Mouse (Mus musculus): ENCODE measurements around the gene Clasp2. TPM values are rescaled to one million over a fixed set of nuclear protein-coding genes. Genes with fewer than 3 reads are reported as not detected.
"Not testable (repeated sequence)": the region's sequence is repeated elsewhere in the genome, so short reads cannot be mapped to it uniquely, and the experiment has no call there.

Clasp2 gene
- total RNA-seq, 2 experiments from 2014 or later, result 306 to 307 TPM

GRCm38 (mm10) chr9:113749356-113749755 is 8.1 kb downstream of the Clasp2 start:
- intact Hi-C loops (cut with DNase I), result no loop called here
- DNase-seq, result no peak

DNA sequence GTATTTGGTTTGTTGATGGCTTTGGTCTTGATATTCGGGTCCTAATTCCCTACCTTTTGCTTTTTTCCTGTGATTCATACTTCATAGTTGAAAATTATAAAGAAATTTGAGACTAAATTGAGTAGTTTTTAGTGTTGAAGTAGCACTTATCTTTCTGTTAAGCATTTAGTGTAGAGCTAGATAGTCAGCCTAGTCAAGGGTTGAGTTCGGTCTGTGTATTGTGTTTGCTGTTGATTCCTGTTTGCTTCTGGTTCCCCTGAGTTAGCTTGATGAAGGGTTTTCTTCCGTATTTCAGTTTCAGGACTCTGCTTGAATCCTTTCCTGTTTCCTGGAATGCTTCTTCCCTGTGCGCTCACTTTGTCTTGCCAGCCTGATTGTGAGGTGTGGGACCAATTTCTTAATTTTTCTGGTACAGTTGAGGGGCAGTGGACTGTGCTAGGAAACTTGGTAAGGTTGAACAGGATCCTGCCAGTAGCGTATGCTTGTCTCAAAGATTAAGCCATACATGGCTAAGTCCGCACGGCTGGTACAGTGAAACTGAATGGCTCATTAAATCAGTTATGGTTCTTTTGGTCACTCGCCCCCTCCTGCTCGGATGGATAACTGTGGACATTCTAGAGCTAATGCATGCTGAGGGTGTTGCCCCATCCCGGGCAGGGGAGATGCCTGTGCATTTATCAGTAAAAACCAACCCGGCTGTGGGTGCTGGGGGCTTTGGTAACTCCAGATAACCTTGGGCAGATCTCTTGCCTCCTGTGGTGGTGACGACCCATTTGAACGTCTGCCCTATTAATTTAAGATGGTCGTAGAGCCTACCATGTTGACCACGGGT is 14.8 kb downstream of the Clasp2 start:
- intact Hi-C loops (cut with DNase I), result no loop called here
- DNase-seq, result no peak

GRCm38 (mm10) chr9:113758472-113758871 is 17.2 kb downstream of the Clasp2 start:
- intact Hi-C loops (cut with DNase I), result no loop called here
- no peak for DNase-seq

DNA sequence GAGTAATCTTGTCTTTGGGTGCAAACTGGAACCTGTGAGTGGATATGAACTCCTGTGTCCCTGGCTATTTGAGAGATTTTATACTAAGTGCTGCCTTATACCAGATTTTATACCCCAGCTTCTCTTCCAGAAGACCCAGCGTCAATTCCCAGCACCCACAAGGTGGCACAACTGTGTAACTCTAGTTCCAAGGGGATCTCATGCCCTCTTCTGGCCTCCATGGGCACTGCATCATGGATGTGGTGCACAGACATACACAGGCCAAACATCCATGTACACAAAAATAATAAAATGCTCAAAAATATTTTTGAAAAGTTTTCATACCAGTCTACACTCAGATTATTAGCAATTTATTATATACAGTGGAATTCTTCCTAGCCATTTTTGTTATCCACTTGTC is 18.4 kb downstream of the Clasp2 start:
- intact Hi-C loops (cut with DNase I), result no loop called here
- no peak for DNase-seq

GRCm38 (mm10) chr9:113762389-113762788 is 21.1 kb downstream of the Clasp2 start:
- intact Hi-C loops (cut with DNase I), result no loop called here
- DNase-seq, result no peak

DNA sequence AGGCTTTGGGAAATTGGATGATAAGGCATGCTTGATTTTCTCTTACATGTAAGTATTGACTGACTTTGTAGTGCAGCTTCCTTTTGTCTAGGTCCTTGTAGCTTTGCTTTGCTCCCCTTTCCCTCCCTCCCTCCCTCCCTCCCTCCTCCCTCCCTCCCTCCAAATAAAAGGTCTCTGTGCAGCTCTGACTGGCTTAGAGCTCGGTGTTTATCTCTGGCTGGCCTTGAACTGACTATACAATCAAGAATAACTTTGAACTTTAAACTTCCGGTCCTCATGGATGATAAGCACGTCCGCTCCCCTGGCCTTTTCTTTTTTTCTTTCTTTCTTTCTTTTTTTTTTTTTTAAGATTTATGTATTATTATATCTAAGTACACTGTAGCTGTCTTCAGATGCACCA is 21.9 kb downstream of the Clasp2 start:
- intact Hi-C loops (cut with DNase I), result no loop called here
- no peak for DNase-seq

DNA sequence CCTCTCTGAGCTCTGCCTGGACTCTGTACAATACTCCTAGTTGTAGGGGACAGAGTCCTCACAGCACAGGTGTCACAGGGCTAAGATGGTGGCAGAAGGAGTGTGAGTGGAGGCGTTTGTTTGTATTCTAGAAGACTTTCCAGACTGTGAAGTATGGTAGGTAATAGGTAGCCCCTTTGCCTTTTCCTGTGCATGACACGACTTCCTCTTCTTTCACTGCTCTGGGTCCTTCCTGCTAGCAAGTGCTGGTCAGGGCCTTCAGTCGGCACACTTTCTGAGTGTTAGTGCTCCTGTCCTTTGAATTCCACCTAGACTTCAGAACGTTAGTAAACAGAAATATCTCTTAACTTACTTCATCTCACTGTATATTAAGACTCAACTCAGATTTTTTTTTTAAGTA is 29.4 kb downstream of the Clasp2 start:
- intact Hi-C loops (cut with DNase I), result no loop called here
- no peak for DNase-seq

- intact Hi-C loops (cut with DNase I), result no loop called here
- no peak for DNase-seq
These were observed 39.6 kb downstream of the Clasp2 start for GRCm38 (mm10) chr9:113780863-113781262.

GRCm38 (mm10) chr9:113782362-113783005 is 41.2 kb downstream of the Clasp2 start:
- no peak for DNase-seq
- intact Hi-C loops (cut with DNase I), result no loop called here

GRCm38 (mm10) chr9:113783674-113784073 is 42.4 kb downstream of the Clasp2 start:
- intact Hi-C loops (cut with DNase I), result no loop called here
- no peak for DNase-seq

GRCm38 (mm10) chr9:113789283-113789682 is 48.0 kb downstream of the Clasp2 start:
- intact Hi-C loops (cut with DNase I); DNase-seq: not testable (repeated sequence)

GRCm38 (mm10) chr9:113792651-113793512 is 51.6 kb downstream of the Clasp2 start:
- DNase-seq, result peak; percentile 76
- intact Hi-C loops (cut with DNase I), result no loop called here

DNA sequence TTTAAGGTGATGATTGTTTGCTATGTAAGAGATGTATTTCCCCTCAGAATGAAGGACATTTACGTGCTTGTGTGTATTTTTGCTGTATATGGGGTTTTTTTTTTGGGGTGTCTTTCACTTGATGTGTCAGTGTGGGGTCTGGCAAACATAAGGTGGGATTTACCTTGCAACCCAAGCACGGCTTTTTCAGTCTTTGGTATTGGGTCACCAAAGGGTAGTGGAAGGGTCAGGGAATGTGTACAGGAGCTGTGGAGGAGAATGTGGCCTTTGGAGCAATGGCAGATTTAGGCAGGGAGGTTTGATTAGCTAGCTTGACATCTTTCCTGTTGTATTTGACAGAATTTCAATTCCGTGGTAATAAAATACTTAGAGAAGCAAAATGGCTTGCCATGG is 52.2 kb downstream of the Clasp2 start:
- intact Hi-C loops (cut with DNase I), result no loop called here
- DNase-seq, result no peak

DNA sequence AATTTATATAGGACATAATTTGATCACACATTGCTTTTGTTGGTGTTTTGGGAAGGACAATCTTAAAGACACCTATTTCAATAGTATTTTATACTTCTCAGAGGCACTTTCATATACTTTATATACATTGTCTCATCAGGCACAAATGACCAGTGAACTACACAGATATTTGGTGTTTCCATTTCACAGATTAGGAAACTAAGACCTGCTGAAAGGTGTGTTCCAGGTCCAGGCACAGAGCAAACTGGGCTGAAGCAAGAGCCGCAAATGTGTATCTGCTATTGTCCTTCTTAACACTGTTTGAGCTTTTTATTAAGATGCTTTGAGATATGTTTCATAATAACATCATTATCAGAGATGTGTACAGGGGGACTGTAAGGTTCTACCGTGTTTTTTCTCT is 52.7 kb downstream of the Clasp2 start:
- no peak for DNase-seq
- intact Hi-C loops (cut with DNase I), result no loop called here

DNA sequence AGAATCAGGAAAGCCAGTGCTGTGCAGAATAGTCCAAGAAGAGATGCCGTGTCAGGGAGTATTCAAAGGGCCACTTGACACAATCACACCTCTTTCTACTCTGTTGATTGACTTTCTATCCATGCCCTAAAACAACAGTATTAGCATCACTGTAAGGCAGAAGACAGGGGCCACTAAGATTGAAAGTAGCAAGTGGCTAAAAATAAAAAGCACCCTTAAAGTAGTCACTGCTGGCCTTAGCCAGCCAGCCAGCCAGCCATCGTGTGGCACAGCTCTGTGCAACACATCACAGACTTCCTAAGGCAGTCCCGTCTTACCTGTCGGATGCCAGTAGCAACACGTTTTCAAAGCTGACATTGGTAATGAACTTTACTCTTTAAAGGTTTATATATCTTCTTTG is 55.9 kb downstream of the Clasp2 start:
- DNase-seq, result no peak
- intact Hi-C loops (cut with DNase I), result no loop called here

GRCm38 (mm10) chr9:113800671-113801070 is 59.4 kb downstream of the Clasp2 start:
- intact Hi-C loops (cut with DNase I), result no loop called here
- no peak for DNase-seq

GRCm38 (mm10) chr9:113802734-113803133 is 61.5 kb downstream of the Clasp2 start:
- no peak for DNase-seq
- intact Hi-C loops (cut with DNase I), result no loop called here

DNA sequence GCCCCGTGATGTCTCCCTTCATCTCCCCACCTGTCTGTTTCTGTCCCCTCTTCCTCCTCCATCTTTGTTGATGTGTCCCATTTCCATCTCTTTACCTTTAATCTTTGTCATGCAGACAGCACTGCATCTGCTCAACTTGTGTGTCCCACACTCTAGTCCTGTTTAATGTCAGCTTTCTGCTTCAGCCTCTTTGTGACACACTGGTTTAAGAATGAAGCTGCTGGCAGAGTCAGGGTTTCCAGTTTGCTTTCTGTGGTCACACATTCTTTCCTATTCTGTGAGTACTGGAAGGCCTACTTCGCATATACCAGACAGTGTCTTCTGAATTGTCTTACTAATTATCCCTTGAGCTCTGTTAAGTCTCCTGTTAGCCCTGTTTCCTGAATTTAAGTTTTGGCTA is 62.5 kb downstream of the Clasp2 start:
- intact Hi-C loops (cut with DNase I), result no loop called here
- DNase-seq, result no peak

DNA sequence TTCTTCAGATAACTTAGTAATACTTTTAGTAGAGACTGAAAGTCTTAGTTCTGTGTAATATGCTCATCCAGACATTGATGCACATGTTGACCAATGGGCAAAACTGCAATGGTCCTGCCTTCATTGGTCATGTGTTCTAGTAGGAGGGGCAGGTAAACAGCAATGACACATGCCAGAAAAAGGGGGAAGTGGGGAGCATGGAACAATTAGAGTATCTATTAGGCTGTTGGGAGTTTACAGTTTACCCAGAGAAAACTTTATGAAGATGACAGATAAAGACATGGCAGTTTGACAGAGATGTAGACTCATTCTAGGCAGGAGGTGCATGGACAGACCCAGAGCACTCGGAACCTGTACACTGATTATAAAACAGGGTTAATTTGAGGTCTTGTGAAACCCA is 64.1 kb downstream of the Clasp2 start:
- intact Hi-C loops (cut with DNase I), result no loop called here
- DNase-seq, result no peak

- intact Hi-C loops (cut with DNase I), result no loop called here
These were observed 70.1 kb downstream of the Clasp2 start for GRCm38 (mm10) chr9:113811327-113811726.

DNA sequence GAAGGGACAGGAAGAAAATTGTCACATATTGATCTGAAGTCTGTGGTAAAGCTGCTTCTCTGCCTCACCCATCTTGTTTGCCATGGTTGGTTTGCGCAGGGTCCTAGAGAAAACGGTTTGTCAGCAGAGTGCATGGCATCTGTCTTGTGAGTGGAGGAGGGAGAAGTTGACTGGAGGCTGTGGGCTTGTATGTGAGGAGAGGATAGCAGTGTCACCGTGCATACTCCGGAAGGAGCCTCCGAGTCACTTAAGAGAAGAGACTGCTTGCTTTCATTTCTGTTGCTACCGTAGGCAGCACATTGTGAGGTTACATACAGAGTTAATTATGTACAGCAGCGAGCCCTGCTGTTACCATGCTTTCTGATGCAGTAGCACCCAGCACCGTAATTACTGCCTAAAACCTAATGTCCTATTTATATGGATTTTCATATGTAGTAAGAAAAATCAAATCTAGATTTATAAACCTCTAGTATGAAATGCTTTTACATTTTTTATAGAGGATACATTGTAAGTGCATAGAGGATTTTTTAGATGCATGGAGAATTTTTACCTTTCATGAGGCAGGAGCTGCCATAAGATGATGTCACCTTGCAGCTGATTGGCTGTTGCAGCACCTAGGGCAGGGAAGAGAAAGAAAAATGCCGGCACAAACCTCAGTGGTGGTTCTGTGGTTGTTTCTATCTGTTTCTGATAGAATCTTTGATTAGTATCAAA is 70.8 kb downstream of the Clasp2 start:
- DNase-seq, result peak; percentile 59
- intact Hi-C loops (cut with DNase I), result no loop called here

More at GRCm38 (mm10) chr9:113811327-113811726, 70.1 kb downstream of the Clasp2 start:
- no peak for DNase-seq
